Comparison of ENCODE assay signal across 22 mouse cellular contexts in genomic region chr4:99100724-99101123, GRCm38 (mm10). TPM values are rescaled to one million over a fixed set of nuclear protein-coding genes. Genes with fewer than 3 reads are reported as not detected.
DNase-seq lines count a peak whose midpoint lies in the region; ATAC-seq lines count a peak whose summit lies in the region.
"Had no signal": no experiment of that assay in that cellular context is flagged by ENCODE, and none has a peak within 500 bp of the region (broad histone marks: within the 10 kb centered on the region; RNA-seq: fewer than 3 reads in every experiment).

No protein-coding gene starts in this region.

- peak; percentile 61 for DNase-seq in heart, adult 11 months
- no peak for DNase-seq in heart, postnatal 25 days (ENCODE audit: low spot score)
- DNase-seq in urinary bladder, postnatal 4 days (ENCODE audit: low spot score in 2 of 2) = no peak
- DNase-seq: adrenal gland, adult 8-10 months; adrenal gland, postnatal 25 days; cerebellum, adult 11-12 months; cerebellum, adult 8-10 months; cerebellum, postnatal 10 days; cerebellum, postnatal 36 days; gastrocnemius, postnatal 14 days; heart, adult 2 months; heart, postnatal 14 days; kidney, adult 11 months had no signal

- intact Hi-C loops in heart, postnatal 25 days (cut with DNase I) = no loop called here

- peak; percentile 99 for ATAC-seq in granulocyte monocyte progenitor cell, adult 5-6 weeks (replicated peaks; ENCODE audit: poor library complexity, severe bottlenecking)
- peak; percentile 93 for ATAC-seq in megakaryocyte progenitor cell, adult 5-6 weeks (replicated peaks; ENCODE audit: poor library complexity)
- no peak for ATAC-seq in monocyte, adult 5-6 weeks (replicated peaks; ENCODE audit: insufficient number of reproducible peaks, low FRiP score, low TSS enrichment, poor library complexity, severe bottlenecking)
- ATAC-seq: activated CD4-positive, CD25-positive, alpha-beta regulatory T cell, adult 4 months; CD4-positive, CD25-positive, alpha-beta regulatory T cell, adult 4 months; forebrain, embryonic 13.5 days; forebrain, embryonic 16.5 days; hindbrain, embryonic 16.5 days; intestine, embryonic 15.5 days had no signal

RNA-seq across cellular contexts. Expression of gene Dock7, which starts 20.0 kb away (rescaled TPM):
- 10 to 100 TPM in 1 of 2 experiments, 1 to 10 TPM in 1; 9.0 to 10.6 TPM for total RNA-seq in heart, postnatal 25 days (2021)
- 15.6 and 35.3 TPM in 2 replicates for total RNA-seq in granulocyte monocyte progenitor cell, adult 5-6 weeks (2014; fragmentation: Nextera tagmentation)
- total RNA-seq in granulocyte monocyte progenitor cell, adult 5-6 weeks (2017) = 18.4 and 26.2 TPM in 2 replicates
- total RNA-seq in megakaryocyte progenitor cell, adult 5-6 weeks (2015) = 22.8 and 32.5 TPM in 2 replicates
- 20.4 and 27.8 TPM in 2 replicates for total RNA-seq in megakaryocyte progenitor cell, adult 5-6 weeks (2017)
- 13.4 to 22.9 TPM (median 19.7 TPM) in 3 replicates for total RNA-seq in monocyte, adult 5-6 weeks (2017)
